Mouse (Mus musculus): ENCODE measurements around the gene Fpr-rs6.

Fpr-rs6 gene

GRCm38 (mm10) chr17:20182997-20183396 lies at the start of gene Fpr-rs6:
Fpr-rs6 (minus strand) TSS chr17:20183097.
- DNase-seq: no peak

Data from B cell, adult 2 months (primary cell).